Mouse (Mus musculus) c-Kit-positive CD71-negative TER-119-negative erythroid progenitor cells, embryonic 14.5 days (primary cell): ENCODE results near the gene Gm14548.
"Not testable (repeated sequence)": the region's sequence is repeated elsewhere in the genome, so short reads cannot be mapped to it uniquely, and the experiment has no call there.

Source experiments
- DNase-seq: peaks from one replicate; pipeline ENCODE4 v3.0.0-alpha.2; 2013; ENCODE audit warnings: low read depth

Gm14548 gene

DNA sequence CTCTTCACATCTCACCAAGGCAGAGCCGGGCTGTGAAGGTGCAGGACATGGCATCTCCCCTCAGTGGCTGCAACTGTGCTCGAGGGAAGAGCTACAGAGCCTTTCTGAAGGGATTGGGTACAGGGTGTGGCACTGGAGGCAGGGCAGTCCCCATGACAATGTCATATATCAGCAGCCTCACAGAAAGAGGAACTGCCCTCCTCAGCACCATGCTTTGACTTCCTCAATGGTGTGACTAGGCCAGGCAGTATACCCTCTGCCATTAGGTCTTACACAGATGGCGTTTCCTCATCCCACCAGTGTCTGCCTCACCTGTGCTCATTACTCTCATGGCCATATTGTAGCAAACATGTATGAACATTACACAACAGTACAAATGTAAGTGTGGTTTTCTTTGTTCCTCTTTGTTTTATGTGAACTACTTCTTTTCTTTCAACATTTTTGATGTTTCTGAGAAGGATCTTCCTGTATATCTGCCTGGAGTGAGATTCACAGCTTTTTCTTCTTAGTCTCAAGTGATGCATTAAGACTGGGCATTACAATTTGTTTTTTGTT is at the start of gene Gm14548:
TSS of gene Gm14548 (minus strand) at position 85 of the 555 bp plus-strand sequence.
- DNase-seq = peak; percentile 48

DNA sequence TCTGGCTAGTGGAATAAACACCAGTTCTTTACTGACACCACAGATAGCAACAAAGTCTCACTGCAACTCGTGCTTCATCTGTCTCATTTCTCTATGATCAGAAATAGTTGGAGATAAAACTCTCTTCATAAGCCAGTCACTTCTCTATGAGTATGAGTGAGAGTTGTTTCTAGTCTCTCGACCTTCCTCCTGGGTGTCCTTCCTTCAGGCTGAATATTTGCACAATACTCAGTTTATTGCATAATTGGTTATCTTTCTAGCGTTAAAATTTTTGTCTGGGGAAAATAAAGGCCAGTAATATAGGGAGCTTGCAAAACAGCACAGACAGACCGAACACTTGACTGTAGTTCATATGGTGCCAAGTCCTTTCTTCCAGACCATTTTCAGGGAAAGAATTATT is 48.2 kb upstream of the Gm14548 start:
- no peak for DNase-seq

DNA sequence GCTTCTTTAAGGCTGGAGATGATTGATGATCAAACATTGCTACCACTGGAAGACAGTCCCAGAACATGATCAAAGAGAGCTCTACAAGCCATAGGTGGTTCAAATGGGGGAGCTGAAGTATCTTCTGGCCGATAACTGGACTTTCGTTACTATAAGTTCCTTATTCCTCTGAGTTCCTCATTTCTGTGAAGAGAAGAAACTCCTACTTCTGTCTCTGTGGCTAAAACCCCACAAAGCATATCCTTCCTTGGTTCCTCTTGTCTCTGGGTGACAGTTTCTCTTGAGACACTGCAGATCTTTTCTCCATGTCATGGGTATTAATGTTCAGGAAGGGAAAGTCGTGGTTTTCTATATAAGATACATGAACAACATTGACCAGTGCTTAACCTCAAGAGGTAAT is 43.0 kb upstream of the Gm14548 start:
- peak; percentile 23 for DNase-seq

DNA sequence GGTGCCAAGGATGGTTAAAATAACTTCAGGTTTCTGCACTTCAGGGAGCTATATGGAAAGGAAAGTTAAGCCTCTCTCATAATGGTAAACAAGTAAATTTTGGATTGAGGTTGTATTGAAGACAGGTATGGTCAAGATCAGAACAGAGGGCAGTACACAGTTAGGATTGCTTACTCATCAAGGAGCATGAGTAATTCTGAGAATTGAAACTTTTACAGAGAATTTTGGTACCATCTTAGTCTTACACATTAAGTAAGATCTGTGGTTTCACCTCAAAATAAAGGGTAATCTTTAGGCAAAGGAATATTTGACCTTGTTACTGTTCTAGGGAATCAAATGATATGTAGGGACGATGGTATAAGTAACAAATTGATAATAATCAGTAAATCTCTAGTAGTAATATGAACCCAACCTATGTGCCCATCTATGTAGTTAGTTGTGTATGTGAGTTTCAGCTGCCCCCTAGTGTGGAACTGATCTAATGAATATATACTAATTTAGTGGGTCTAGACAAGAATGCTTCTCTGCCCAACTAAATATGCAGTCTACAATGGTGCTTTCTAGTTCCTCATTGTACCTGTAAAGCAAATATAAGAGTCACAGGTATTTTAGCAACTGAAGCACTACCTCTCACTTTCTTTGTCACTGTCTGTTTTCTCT is 42.1 kb upstream of the Gm14548 start:
- DNase-seq = no peak

DNA sequence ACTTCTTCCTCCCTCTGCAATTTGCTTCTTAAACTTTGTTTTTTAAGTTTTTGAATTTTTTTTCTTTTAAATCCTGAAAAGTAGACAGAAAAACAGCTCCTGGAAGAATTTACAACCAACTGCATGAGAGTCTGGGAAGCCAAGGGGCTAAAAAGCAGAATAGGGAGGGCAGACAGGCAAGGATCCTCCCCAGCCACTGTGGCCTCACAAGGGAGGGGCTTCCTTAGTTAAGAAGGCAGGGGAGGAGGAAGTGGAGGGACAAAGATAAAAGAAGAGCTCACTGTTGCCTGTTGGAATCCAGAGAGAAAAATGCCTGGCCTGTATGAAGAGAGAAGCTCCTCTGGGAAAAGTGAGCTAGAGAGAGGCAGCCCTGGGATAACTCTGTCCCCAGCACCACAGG is 37.6 kb upstream of the Gm14548 start:
- DNase-seq = not testable (repeated sequence)

DNA sequence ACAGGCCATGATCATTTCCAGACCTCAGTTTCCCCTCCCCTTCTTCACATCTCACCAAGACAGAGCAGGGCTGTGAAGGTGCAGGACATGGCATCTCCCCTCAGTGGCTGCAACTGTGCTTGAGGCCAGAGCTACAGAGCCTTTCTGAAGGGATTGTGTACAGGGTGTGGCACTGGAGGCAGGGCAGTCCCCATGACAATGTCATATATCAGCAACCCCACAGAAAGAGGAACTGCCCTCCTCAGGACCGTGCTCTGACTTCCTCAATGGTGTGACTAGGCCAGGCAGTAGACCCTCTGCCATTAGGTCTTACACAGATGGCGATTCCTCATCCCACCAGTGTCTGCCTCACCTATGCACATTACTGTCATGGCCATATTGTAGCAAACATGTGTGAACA is 17.5 kb upstream of the Gm14548 start, which contains the start of gene Lilra6:
TSS of gene Lilra6 (minus strand) at position 117 of the 400 bp plus-strand sequence.
- not testable (repeated sequence) for DNase-seq

DNA sequence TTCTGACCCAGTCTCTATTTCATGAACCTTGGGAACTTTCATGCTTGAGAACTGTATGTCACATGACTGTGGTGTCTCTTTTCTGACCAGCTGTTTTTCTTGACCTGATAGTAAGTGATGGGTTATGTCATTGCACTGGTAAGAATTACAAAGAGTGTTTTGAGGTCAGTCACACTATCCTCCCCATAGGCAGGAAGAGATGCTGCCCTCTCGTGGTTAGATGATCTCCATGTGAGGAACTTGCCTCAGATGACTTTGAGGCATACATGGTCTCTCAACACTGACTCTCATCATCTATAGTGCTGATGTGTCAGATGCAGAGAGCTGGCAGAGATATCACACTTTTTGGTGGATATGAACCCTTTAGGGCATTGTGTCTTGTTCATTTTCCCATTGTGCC is 5.8 kb upstream of the Gm14548 start:
- DNase-seq = peak; percentile 32

DNA sequence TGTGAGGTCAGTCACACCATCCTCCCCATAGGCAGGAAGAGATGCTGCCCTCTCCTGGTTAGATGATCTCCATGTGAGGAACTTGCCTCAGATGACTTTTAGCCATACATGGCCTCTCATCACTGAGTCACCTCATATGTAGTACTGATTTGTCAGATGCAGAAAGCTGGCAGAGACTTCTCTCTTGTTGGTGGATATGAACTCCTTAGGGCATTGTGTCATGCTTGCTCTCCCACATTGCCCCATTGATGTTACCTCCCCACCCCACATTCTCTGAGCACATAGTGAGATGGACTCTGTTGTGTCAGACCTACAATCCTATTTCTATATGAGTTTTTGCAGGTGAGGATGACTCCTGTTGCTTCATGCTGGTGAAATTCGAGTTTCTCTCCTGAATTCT is 22.9 kb downstream of the Gm14548 start:
- DNase-seq = not testable (repeated sequence)

DNA sequence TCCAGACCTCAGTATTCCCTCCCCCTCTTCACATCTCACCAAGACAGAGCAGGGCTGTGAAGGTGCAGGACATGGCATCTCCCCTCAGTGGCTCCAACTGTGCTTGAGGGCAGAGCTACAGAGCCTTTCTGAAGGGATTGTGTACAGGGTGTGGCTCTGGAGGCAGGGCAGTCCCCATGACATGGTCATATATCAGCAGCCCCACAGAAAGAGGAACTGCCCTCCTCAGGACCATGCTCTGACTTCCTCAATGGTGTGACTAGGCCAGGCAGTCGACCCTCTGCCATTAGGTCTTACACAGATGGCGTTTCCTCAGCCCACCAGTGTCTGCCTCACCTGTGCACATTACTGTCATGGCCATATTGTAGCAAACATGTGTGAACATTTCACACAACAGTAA is 53.0 kb downstream of the Gm14548 start, which contains the start of gene Pira2:
TSS of gene Pira2 (minus strand) at position 101 of the 400 bp plus-strand sequence.
- DNase-seq = not testable (repeated sequence)

DNA sequence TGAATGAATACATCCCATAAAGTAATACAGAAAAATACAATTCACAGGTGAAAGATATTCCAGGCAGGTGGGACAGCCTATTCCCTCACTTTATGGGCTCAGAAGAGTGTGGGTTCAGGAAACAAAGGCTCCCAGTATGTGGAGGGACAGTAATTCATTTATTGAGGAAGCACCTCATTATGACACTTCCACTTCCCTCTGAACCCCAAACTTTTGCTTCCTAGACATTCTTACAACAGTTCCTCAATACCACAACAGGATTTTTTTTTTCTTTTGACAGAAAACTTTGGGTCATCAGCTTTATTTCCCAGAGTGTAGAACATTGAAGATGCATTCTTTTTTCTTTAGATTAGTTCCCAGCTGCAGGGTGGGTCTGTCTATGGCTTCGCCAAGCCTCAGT is 60.1 kb downstream of the Gm14548 start:
- DNase-seq = not testable (repeated sequence)
